ENCODE assay signal across 11 mouse cellular contexts in genomic region chr8:78267894-78268411, GRCm38 (mm10). TPM values are rescaled to one million over a fixed set of nuclear protein-coding genes. Genes with fewer than 3 reads are reported as not detected.
DNase-seq lines count a peak whose midpoint lies in the region; ATAC-seq and TF ChIP-seq lines count a peak whose summit lies in the region.
"Had no signal": no experiment of that assay in that cellular context is flagged by ENCODE, and none has a peak within 500 bp of the region (broad histone marks: within the 10 kb centered on the region; RNA-seq: fewer than 3 reads in every experiment).

No protein-coding gene starts in this region.

- no peak for TF ChIP-seq CTCF in lung, postnatal 0 days (IDR thresholded peaks at IDR 0.05)

- H3K27me3 ChIP-seq in lung, embryonic 15.5 days, result no peaks in the 10 kb centered on the region
- no peaks in the 10 kb centered on the region for H3K27me3 ChIP-seq in lung, postnatal 0 days (replicated peaks; ENCODE audit: insufficient read depth, low read length)
- H3K27me3 ChIP-seq in heart, embryonic 15.5 days, result no peaks in the 10 kb centered on the region
- no peaks in the 10 kb centered on the region for H3K27me3 ChIP-seq in midbrain, embryonic 16.5 days (ENCODE audit: control insufficient read depth, insufficient read depth, low read depth, low read length)

- intact Hi-C loops in heart, postnatal 14 days (cut with DNase I), result no loop called here

- DNase-seq in heart, adult 11 months, result peak; percentile 93
- no peak for DNase-seq in heart, postnatal 14 days
- no peak for DNase-seq in lung, postnatal 0 days (ENCODE audit: low spot score)
- no peak for DNase-seq in adrenal gland, postnatal 10 days
- DNase-seq in gastrocnemius, adult 18-20 months (ENCODE audit: low spot score), result no peak
- DNase-seq: gastrocnemius, postnatal 10 days; liver had no signal

- no peak overlapping the region for H3K4me3 ChIP-seq in lung, embryonic 15.5 days
- no peak overlapping the region for H3K4me3 ChIP-seq in lung, postnatal 0 days (ENCODE audit: low read depth, low read length)
- no peak overlapping the region for H3K4me3 ChIP-seq in heart, embryonic 15.5 days
- no peak overlapping the region for H3K4me3 ChIP-seq in midbrain, embryonic 16.5 days (ENCODE audit: low read depth, low read length)
- H3K4me3 ChIP-seq: embryonic facial prominence, embryonic 13.5 days had no signal

- peaks cover 3% of the 10 kb centered on the region; the same call in 1 of the 2 replicates for H3K4me1 ChIP-seq in lung, embryonic 15.5 days
- no peaks in the 10 kb centered on the region for H3K4me1 ChIP-seq in lung, postnatal 0 days (ENCODE audit: insufficient read depth, low read depth, low read length)
- H3K4me1 ChIP-seq in heart, embryonic 15.5 days (replicated peaks), result 0 out of 2 replicates have a peak, but pooled peaks cover 2% of the 10 kb centered on the region
- H3K4me1 ChIP-seq in midbrain, embryonic 16.5 days (ENCODE audit: control insufficient read depth, insufficient read depth, low read length), result peaks cover 12% of the 10 kb centered on the region

- WGBS in lung, embryonic 15.5 days, result 6% methylated on average over 7 of the region's 7 CpGs
- 15% methylated on average over 7 of the region's 7 CpGs for WGBS in lung, postnatal 0 days
- 14% methylated on average over 7 of the region's 7 CpGs for WGBS in heart, embryonic 15.5 days
- WGBS in midbrain, embryonic 16.5 days, result 3% methylated on average over 7 of the region's 7 CpGs

- no peak overlapping the region for H3K27ac ChIP-seq in lung, embryonic 15.5 days
- no peak overlapping the region for H3K27ac ChIP-seq in lung, postnatal 0 days (ENCODE audit: low read length)
- H3K27ac ChIP-seq in heart, embryonic 15.5 days, result no peak overlapping the region; the same call in 1 of the 2 replicates
- no peak overlapping the region for H3K27ac ChIP-seq in midbrain, embryonic 16.5 days (ENCODE audit: low read length)
- H3K27ac ChIP-seq: embryonic facial prominence, embryonic 13.5 days had no signal

- ATAC-seq in lung, embryonic 15.5 days (ENCODE audit: borderline replicate concordance, extremely low read depth, low FRiP score, low TSS enrichment), result peak; percentile 46; the same call in 1 of the 2 replicates
- no peak for ATAC-seq in lung, postnatal 0 days
- peak; percentile 47; the same call in 1 of the 2 replicates for ATAC-seq in heart, embryonic 15.5 days (replicated peaks; ENCODE audit: insufficient number of reproducible peaks, insufficient read depth, low FRiP score, low read depth)
- ATAC-seq in midbrain, embryonic 16.5 days, result peak; percentile 60

- TF ChIP-seq EP300 in lung, postnatal 0 days (IDR thresholded peaks at IDR 0.05), result no peak

- H3K9me3 ChIP-seq in lung, embryonic 15.5 days, result no peaks in the 10 kb centered on the region
- H3K9me3 ChIP-seq in lung, postnatal 0 days (ENCODE audit: low read length), result no peaks in the 10 kb centered on the region
- H3K9me3 ChIP-seq in heart, embryonic 15.5 days (replicated peaks), result no peaks in the 10 kb centered on the region
- H3K9me3 ChIP-seq in midbrain, embryonic 16.5 days (replicated peaks; ENCODE audit: control insufficient read depth, low read length, poor library complexity, severe bottlenecking), result no peaks in the 10 kb centered on the region
- H3K9me3 ChIP-seq: embryonic facial prominence, embryonic 13.5 days had no signal

- no peak overlapping the region for H3K9ac ChIP-seq in lung, embryonic 15.5 days
- no peak overlapping the region for H3K9ac ChIP-seq in lung, postnatal 0 days (replicated peaks; ENCODE audit: low read depth)
- H3K9ac ChIP-seq in heart, embryonic 15.5 days, result no peak overlapping the region
- H3K9ac ChIP-seq in midbrain, embryonic 16.5 days (ENCODE audit: low read depth, low read length), result no peak overlapping the region
- H3K9ac ChIP-seq: embryonic facial prominence, embryonic 13.5 days had no signal

- no peaks in the 10 kb centered on the region for H3K36me3 ChIP-seq in lung, embryonic 15.5 days
- H3K36me3 ChIP-seq in lung, postnatal 0 days (ENCODE audit: insufficient read depth, low read length), result no peaks in the 10 kb centered on the region
- no peaks in the 10 kb centered on the region for H3K36me3 ChIP-seq in heart, embryonic 15.5 days
- no peaks in the 10 kb centered on the region for H3K36me3 ChIP-seq in midbrain, embryonic 16.5 days (ENCODE audit: control insufficient read depth, insufficient read depth, low read length)
- H3K36me3 ChIP-seq: embryonic facial prominence, embryonic 13.5 days had no signal

- no peak overlapping the region for H3K4me2 ChIP-seq in lung, embryonic 15.5 days
- H3K4me2 ChIP-seq in lung, postnatal 0 days (replicated peaks; ENCODE audit: low read depth, low read length), result no peak overlapping the region
- no peak overlapping the region for H3K4me2 ChIP-seq in heart, embryonic 15.5 days
- H3K4me2 ChIP-seq in midbrain, embryonic 16.5 days (ENCODE audit: low read length), result no peak overlapping the region
- H3K4me2 ChIP-seq: embryonic facial prominence, embryonic 13.5 days had no signal

RNA-seq across cellular contexts. Expression of gene Ttc29, which starts 54.9 kb away (rescaled TPM):
- not detected for total RNA-seq in heart, postnatal 14 days (2021)
- polyA plus RNA-seq in lung, embryonic 15.5 days (2015; fragmentation: Nextera tagmentation; extraction: Ambion mirVana), result 1.3 and 2.0 TPM in 2 replicates
- 5.6 and 7.3 TPM in 2 replicates for polyA plus RNA-seq in lung, postnatal 0 days (2015; fragmentation: Nextera tagmentation; extraction: Ambion mirVana)
- 0.05 and 0.09 TPM in 2 replicates for polyA plus RNA-seq in heart, embryonic 15.5 days (2015; fragmentation: Nextera tagmentation; extraction: Ambion mirVana)
- 1.2 and 1.8 TPM in 2 replicates for polyA plus RNA-seq in midbrain, embryonic 16.5 days (2015; fragmentation: Nextera tagmentation; extraction: Ambion mirVana)
- total RNA-seq in adrenal gland, postnatal 10 days (2021), result not detected
- not detected for total RNA-seq in gastrocnemius, adult 18-20 months (2021)
- total RNA-seq: gastrocnemius, postnatal 10 days had no signal
- polyA plus RNA-seq: embryonic facial prominence, embryonic 13.5 days had no signal
